Mouse (Mus musculus) stomach, embryonic 14.5 days (tissue): Measurements from ENCODE around the gene Rdh14. TPM values are rescaled to one million over a fixed set of nuclear protein-coding genes. Genes with fewer than 3 reads are reported as not detected.

Experiments used
- ATAC-seq: fragments of 200-750 bp; cut with Nextera tagmentation; 2 replicates; pipeline ENCODE4 v1.8.0; 2017; ENCODE audit warnings: low read depth, moderate TSS enrichment; ENCODE audit not compliant: insufficient number of reproducible peaks, insufficient read depth, low FRiP score
- H3K27ac ChIP-seq: fragments of 300-500 bp; sonication (generic); 2 replicates; pipeline ENCODE4 v1.5.1; 2014; ENCODE audit warnings: mild to moderate bottlenecking, low read length, moderate library complexity, mixed read lengths
- H3K27me3 ChIP-seq: fragments of 300-500 bp; sonication (generic); 2 replicates; pipeline ENCODE4 v1.6.1; 2014; ENCODE audit warnings: low read length, control low read depth, mixed read lengths; ENCODE audit not compliant: control insufficient read depth, insufficient read depth
- H3K36me3 ChIP-seq: fragments of 300-500 bp; sonication (generic); 2 replicates; pipeline ENCODE4 v1.6.1; 2014; ENCODE audit warnings: mild to moderate bottlenecking, control low read depth, low read length, moderate library complexity, mixed read lengths; ENCODE audit not compliant: control insufficient read depth, insufficient read depth
- H3K4me1 ChIP-seq: fragments of 300-500 bp; sonication (generic); 2 replicates; pipeline ENCODE4 v1.6.1; 2014; ENCODE audit warnings: low read length, control low read depth, mixed read lengths; ENCODE audit not compliant: control insufficient read depth, insufficient read depth
- H3K4me2 ChIP-seq: fragments of 300-500 bp; sonication (generic); replicated peaks from 2 replicates; pipeline ENCODE4 v1.6.1; 2014; ENCODE audit warnings: low read depth, low read length, control low read depth
- H3K4me3 ChIP-seq: fragments of 300-500 bp; sonication (generic); 2 replicates; pipeline ENCODE4 v1.5.1; 2014; ENCODE audit warnings: low read depth, low read length, control low read depth
- H3K9ac ChIP-seq: fragments of 300-500 bp; sonication (generic); replicated peaks from 2 replicates; pipeline ENCODE4 v1.6.1; 2014; ENCODE audit warnings: low read depth, mild to moderate bottlenecking, control low read depth, low read length, moderate library complexity, mixed read lengths
- H3K9me3 ChIP-seq: fragments of 300-500 bp; sonication (generic); 2 replicates; pipeline ENCODE4 v1.6.1; 2016; ENCODE audit warnings: low read depth, low read length, control low read depth; ENCODE audit not compliant: control insufficient read depth
- WGBS: fragments of 180-500 bp; shearing (Covaris S2); extraction: QIAGEN DNeasy Blood & Tissue Kit; methylation state at CpG from one replicate; pipeline ENCODE4 v1.1.7; 2014; 5-methylcytosine and 5-hydroxymethylcytosine counted together
- polyA plus RNA-seq: library from polyadenylated mRNA; unstranded; fragments of >200 nt; fragmentation: Nextera tagmentation; extraction: Ambion mirVana; gene quantifications from 2 replicates; pipeline ENCODE4 v1.2.1, GENCODE M21; 2014

Gene Rdh14
- polyA plus RNA-seq, 1 experiment from 2014 or later: 45.9 TPM

GRCm38 (mm10) chr12:10422347-10422746 is 31.8 kb downstream of the Rdh14 start:
- Histone ChIP-seq H3K36me3 (no peaks in the 10 kb centered on the region), H3K4me1 (no peaks in the 10 kb centered on the region), H3K9ac (no peak overlapping the region), H3K4me3 (no peak overlapping the region), H3K27ac (no peak overlapping the region), H3K27me3 (no peaks in the 10 kb centered on the region), H3K4me2 (no peak overlapping the region), H3K9me3 (no peaks in the 10 kb centered on the region)
- 42% methylated on average over 3 of the region's 3 CpGs for WGBS
- ATAC-seq: no peak

- Histone ChIP-seq H3K9me3 (no peaks in the 10 kb centered on the region), H3K36me3 (no peaks in the 10 kb centered on the region), H3K4me1 (no peaks in the 10 kb centered on the region), H3K9ac (no peak overlapping the region), H3K27ac (no peak overlapping the region), H3K4me2 (no peak overlapping the region), H3K4me3 (no peak overlapping the region), H3K27me3 (no peaks in the 10 kb centered on the region)
- ATAC-seq: no peak; the same call in 1 of the 2 replicates
- 61% methylated on average over 9 of the region's 9 CpGs for WGBS
These were observed 35.7 kb downstream of the Rdh14 start for GRCm38 (mm10) chr12:10425982-10426863.

- no peak overlapping the region for H3K9ac ChIP-seq
- no peak overlapping the region for H3K4me3 ChIP-seq
- H3K27me3 ChIP-seq: no peaks in the 10 kb centered on the region
- H3K4me1 ChIP-seq: no peaks in the 10 kb centered on the region
- 70% methylated on average over 1 of the region's 1 CpGs for WGBS
- H3K27ac ChIP-seq: no peak overlapping the region
- no peak for ATAC-seq
- no peak overlapping the region for H3K4me2 ChIP-seq
- H3K9me3 ChIP-seq: no peaks in the 10 kb centered on the region
- no peaks in the 10 kb centered on the region for H3K36me3 ChIP-seq
These were observed 40.4 kb downstream of the Rdh14 start for GRCm38 (mm10) chr12:10430999-10431398.

GRCm38 (mm10) chr12:10438054-10439001 is 47.8 kb downstream of the Rdh14 start:
- Histone ChIP-seq H3K4me3 (no peak overlapping the region), H3K9ac (no peak overlapping the region), H3K9me3 (no peaks in the 10 kb centered on the region), H3K27me3 (no peaks in the 10 kb centered on the region), H3K4me1 (peaks cover 16% of the 10 kb centered on the region), H3K4me2 (no peak overlapping the region), H3K36me3 (no peaks in the 10 kb centered on the region), H3K27ac (peak overlapping the region; percentile 68; the same call in 1 of the 2 replicates)
- peak; percentile 42; the same call in 1 of the 2 replicates for ATAC-seq
- 20% methylated on average over 15 of the region's 15 CpGs for WGBS

GRCm38 (mm10) chr12:10439483-10440235 is 49.1 kb downstream of the Rdh14 start:
- no peak overlapping the region for H3K4me3 ChIP-seq
- H3K4me2 ChIP-seq: no peak overlapping the region
- WGBS: 31% methylated on average over 14 of the region's 14 CpGs
- H3K9me3 ChIP-seq: no peaks in the 10 kb centered on the region
- H3K9ac ChIP-seq: no peak overlapping the region
- H3K27ac ChIP-seq: peak overlapping the region; percentile 68; the same call in 1 of the 2 replicates
- ATAC-seq: peak; percentile 63; the same call in 1 of the 2 replicates
- no peaks in the 10 kb centered on the region for H3K36me3 ChIP-seq
- peaks cover 22% of the 10 kb centered on the region for H3K4me1 ChIP-seq
- H3K27me3 ChIP-seq: no peaks in the 10 kb centered on the region

Other genes starting within 250 kb of the Rdh14 start
- gene Nt5c1b, start 20.8 kb upstream of the Rdh14 start, polyA plus RNA-seq: 0.25 TPM in 1 of 2 replicates, not detected in the other